Mouse (Mus musculus) Patski (cell line): ENCODE data around the gene Lyz2. TPM values are rescaled to one million over a fixed set of nuclear protein-coding genes. Genes with fewer than 3 reads are reported as not detected.

ENCODE experiments used
- ATAC-seq: fragments of 100-300 bp; one replicate; pipeline ENCODE4 v1.8.0; 2021
- CTCF ChIA-PET: fragments of 350-600 bp; sonication (Branson Sonifier 250); formaldehyde crosslinking; loops from one replicate; lab custom pipeline; 2022; ENCODE audit warnings: inconsistent platforms; lab: Charles Lee
- POLR2A ChIA-PET: fragments of 350-600 bp; sonication (Branson Sonifier 250); formaldehyde crosslinking; loops from one replicate; lab custom pipeline; 2022; ENCODE audit warnings: antibody characterized with exemption, inconsistent platforms; lab: Charles Lee
- DNase-seq: peaks from one replicate; pipeline ENCODE4 v3.0.0-alpha.2; 2011; ENCODE audit warnings: low read depth, low spot score
- H3K27me3 ChIP-seq: fragments of 371-371 bp; one replicate; pipeline ENCODE4 v1.5.1; 2021
- CTCF ChIP-seq: fragments of 100-300 bp; IDR thresholded peaks from one replicate; pipeline ENCODE4 v1.5.1; 2021
- in situ Hi-C: fragments of 300-500 bp; cut with MboI; formaldehyde crosslinking; loops from 3 replicates; pipeline ENCODE4 v1.11.1; 2018; ENCODE audit warnings: low pct_unique_long_range_greater_than_20kb, mixed read lengths
- polyA plus RNA-seq: library from polyadenylated mRNA; unstranded; gene quantifications from one replicate; pipeline ENCODE4 v1.2.3, GENCODE M21; 2021

Lyz2 gene
- polyA plus RNA-seq, 1 experiment from 2014 or later: 0.09 TPM

GRCm38 (mm10) chr10:117272023-117272422, 10.1 kb downstream of the Lyz2 start:
- ChIA-PET POLR2A (no interaction called here), CTCF (no interaction called here)
- TF ChIP-seq CTCF: peak; percentile 55
- DNase-seq: no peak
- no peaks in the 10 kb centered on the region for H3K27me3 ChIP-seq
- no peak for ATAC-seq
- in situ Hi-C loops: loop anchor here (5.0 to 25.0 kb wide), 2 partner anchors 165 to 390 kb away; no protein-coding TSS in a partner anchor

DNA sequence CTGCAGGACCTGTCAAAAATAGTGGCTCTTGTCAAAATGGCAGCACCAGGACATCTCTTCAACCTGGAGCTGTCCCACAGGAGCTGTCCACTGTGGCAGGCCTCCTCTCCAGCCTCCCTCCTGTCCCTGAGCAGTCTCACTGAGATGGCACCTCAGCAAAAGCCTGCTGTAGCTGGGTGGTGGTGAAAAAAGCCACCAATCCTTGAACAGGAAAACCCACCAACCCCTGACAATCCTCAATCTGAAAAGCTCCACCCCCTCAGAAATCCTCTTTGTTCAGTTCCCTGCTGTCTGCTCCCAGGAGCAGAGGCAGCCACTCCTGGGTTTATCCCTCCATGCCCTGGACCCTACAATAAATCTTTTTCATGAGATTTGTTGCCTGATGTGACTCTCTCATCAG, 22.3 kb downstream of the Lyz2 start:
- no peak for ATAC-seq
- peaks cover 4% of the 10 kb centered on the region for H3K27me3 ChIP-seq
- no peak for TF ChIP-seq CTCF
- CTCF ChIA-PET: no interaction called here
- DNase-seq: no peak
- POLR2A ChIA-PET: no interaction called here
- in situ Hi-C loops: loop anchor here (25.0 kb wide), 1 partner anchor 402 kb away; no protein-coding TSS in a partner anchor

DNA sequence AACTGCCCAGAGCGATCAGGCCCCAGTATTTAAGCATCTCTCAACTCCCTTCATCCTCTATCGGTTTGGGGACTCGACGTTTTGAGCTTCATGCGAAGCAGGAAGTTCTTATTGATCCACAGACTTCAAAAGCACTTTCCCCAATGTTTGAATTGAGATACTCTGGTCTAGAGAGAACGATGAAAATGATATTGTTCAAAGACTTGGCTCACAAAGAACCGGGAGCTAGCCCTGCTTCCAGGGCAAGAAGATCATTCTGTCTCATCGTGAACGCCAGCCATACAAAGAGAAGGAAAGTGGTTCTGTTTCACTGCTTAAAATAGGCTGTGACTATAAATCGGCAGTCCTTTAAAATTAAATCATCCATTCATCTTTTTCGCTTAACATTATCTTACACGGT, 43.5 kb downstream of the Lyz2 start, which contains the start of gene 9530003J23Rik:
TSS of gene 9530003J23Rik (minus strand) at position 101 of the 400 bp plus-strand sequence.
- no peak for TF ChIP-seq CTCF
- CTCF ChIA-PET: no interaction called here
- DNase-seq: no peak
- ATAC-seq: no peak
- POLR2A ChIA-PET: no interaction called here
- in situ Hi-C loops: no loop called here
- peaks cover 9% of the 10 kb centered on the region for H3K27me3 ChIP-seq

- ATAC-seq: no peak
Observed at GRCm38 (mm10) chr10:117235866-117236265, 46.3 kb downstream of the Lyz2 start.

GRCm38 (mm10) chr10:117234825-117235224, 47.3 kb downstream of the Lyz2 start:
- no peak for TF ChIP-seq CTCF
- no peak for ATAC-seq
- in situ Hi-C loops: no loop called here
- DNase-seq: no peak
- H3K27me3 ChIP-seq: peaks cover 9% of the 10 kb centered on the region
- ChIA-PET CTCF (interaction anchor here (1.4 kb wide), 1 partner anchor 20 kb away, joined by 4 read pairs; no protein-coding TSS in a partner anchor), POLR2A (interaction anchor here (0.6 kb wide), 1 partner anchor 187 kb away, joined by 3 read pairs; no protein-coding TSS in a partner anchor)

More at GRCm38 (mm10) chr10:117235866-117236265, 46.3 kb downstream of the Lyz2 start:
- no peak for DNase-seq
- H3K27me3 ChIP-seq: peaks cover 9% of the 10 kb centered on the region
- CTCF ChIA-PET: no interaction called here
- TF ChIP-seq CTCF: no peak
- in situ Hi-C loops: no loop called here
- POLR2A ChIA-PET: no interaction called here

- in situ Hi-C loops: no loop called here
Observed at GRCm38 (mm10) chr10:117229826-117230225, 52.3 kb downstream of the Lyz2 start.

More at GRCm38 (mm10) chr10:117229826-117230225, 52.3 kb downstream of the Lyz2 start:
- ChIA-PET CTCF (no interaction called here), POLR2A (no interaction called here)
- DNase-seq (no peak), ATAC-seq (no peak)
- no peak for TF ChIP-seq CTCF
- H3K27me3 ChIP-seq: no peaks in the 10 kb centered on the region

Other genes with a start within 250 kb of the Lyz2 start
- not detected for gene Lrrc10, start 237.0 kb downstream of the Lyz2 start, polyA plus RNA-seq
- gene Cct2, start 218.5 kb downstream of the Lyz2 start, polyA plus RNA-seq: 386 TPM
- gene Frs2, start 133.8 kb downstream of the Lyz2 start, polyA plus RNA-seq: 16.4 TPM
- 44.0 TPM for gene Yeats4, start 57.8 kb downstream of the Lyz2 start, polyA plus RNA-seq
- 0.12 TPM for gene 9530003J23Rik, start 43.6 kb downstream of the Lyz2 start, polyA plus RNA-seq
- 0.06 TPM for gene Lyz1, start 10.5 kb upstream of the Lyz2 start, polyA plus RNA-seq
- 75.0 TPM for gene Cpsf6, start 97.7 kb upstream of the Lyz2 start, polyA plus RNA-seq